Mouse (Mus musculus): Measurements from ENCODE around the gene Usp19.

GRCm38 (mm10) chr9:108508776-108509175, 18.4 kb downstream of the Usp19 start:
- TF ChIP-seq POLR2A (IDR thresholded peaks at IDR 0.05; ENCODE audit: extremely low read depth, insufficient read depth, low read length), result no peak
- TF ChIP-seq CTCF (IDR thresholded peaks at IDR 0.05; ENCODE audit: extremely low read depth, insufficient read depth, low read length), result no peak
